Mouse (Mus musculus): ENCODE measurements around the gene Fxyd4. TPM values are rescaled to one million over a fixed set of nuclear protein-coding genes. Genes with fewer than 3 reads are reported as not detected.
A peak's percentile ranks its signal among the peaks of the same experiment; 100 is the strongest.

Gene Fxyd4
- polyA plus RNA-seq, 1 experiment, result not detected

DNA sequence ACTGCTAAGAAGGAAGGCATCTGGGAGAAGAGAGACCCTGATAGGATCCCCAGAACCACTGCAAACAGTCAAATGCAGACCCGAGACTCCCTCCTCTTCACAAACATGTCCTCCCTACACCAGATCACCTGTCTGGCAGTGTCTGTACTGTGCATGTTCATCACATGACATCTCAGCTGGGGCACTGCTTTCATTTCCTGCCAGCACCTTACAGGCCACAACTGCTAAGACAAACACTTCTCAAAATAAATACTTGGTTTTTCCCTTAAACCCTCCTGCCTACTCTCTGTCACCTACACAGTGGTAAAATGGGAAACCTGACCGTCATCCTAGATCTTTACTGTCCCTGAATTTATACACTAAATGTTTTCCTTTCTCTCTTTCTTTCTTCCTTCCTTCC lies 6.4 kb upstream of the Fxyd4 start:
- WGBS, result 86% methylated on average over 2 of the region's 2 CpGs
- DNase-seq, result peak in 1 of 2 experiments; percentile 24

DNA sequence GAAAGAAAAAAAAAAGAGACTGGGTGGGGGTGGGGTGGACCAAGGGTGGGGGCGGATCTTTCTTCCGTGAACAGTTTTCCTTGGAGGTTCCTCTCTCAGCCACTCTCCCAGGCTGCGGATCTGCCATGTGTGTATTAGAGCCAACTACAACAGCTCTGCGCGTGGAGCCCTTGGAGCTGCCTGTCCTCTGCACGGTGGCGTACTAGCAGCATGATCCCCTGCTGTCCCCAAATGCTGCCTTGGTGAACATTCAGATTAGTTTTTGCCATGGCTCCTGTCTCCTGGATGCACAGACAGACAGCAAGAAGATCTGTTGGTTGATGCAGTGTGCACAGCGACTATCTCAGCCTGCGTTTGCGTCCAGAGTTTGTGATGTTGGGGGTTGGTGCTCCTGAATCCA lies 5.3 kb upstream of the Fxyd4 start:
- peaks cover 14% of the 10 kb centered on the region for H3K4me1 ChIP-seq (ENCODE audit: control insufficient read depth, insufficient read depth, low read length)
- peak; percentile 77 to 85 for DNase-seq
- WGBS, result 19% methylated on average over 10 of the region's 10 CpGs
- no peaks in the 10 kb centered on the region for H3K27me3 ChIP-seq (ENCODE audit: control insufficient read depth, insufficient read depth, low read length)
- TF ChIP-seq CTCF (IDR thresholded peaks at IDR 0.05; ENCODE audit: borderline replicate concordance, insufficient read depth, low read depth, low read length), result no peak
- TF ChIP-seq POLR2A (IDR thresholded peaks at IDR 0.05; ENCODE audit: borderline replicate concordance, insufficient read depth, low read length), result no peak
- H3K4me3 ChIP-seq (replicated peaks; ENCODE audit: insufficient read depth, low read depth, low read length), result no peak overlapping the region
- peak overlapping the region; percentile 6 for H3K27ac ChIP-seq (ENCODE audit: insufficient read depth, low read length)

More for the DNA sequence above, 6.4 kb upstream of the Fxyd4 start:
- 0 out of 2 replicates have a peak overlapping the region, but pooled peaks have one; percentile 6 for H3K27ac ChIP-seq (ENCODE audit: insufficient read depth, low read length)
- peaks cover 14% of the 10 kb centered on the region for H3K4me1 ChIP-seq (ENCODE audit: control insufficient read depth, insufficient read depth, low read length)
- no peaks in the 10 kb centered on the region for H3K27me3 ChIP-seq (ENCODE audit: control insufficient read depth, insufficient read depth, low read length)
- TF ChIP-seq CTCF (IDR thresholded peaks at IDR 0.05; ENCODE audit: borderline replicate concordance, insufficient read depth, low read depth, low read length) (no peak), POLR2A (IDR thresholded peaks at IDR 0.05; ENCODE audit: borderline replicate concordance, insufficient read depth, low read length) (no peak)
- H3K4me3 ChIP-seq (replicated peaks; ENCODE audit: insufficient read depth, low read depth, low read length), result no peak overlapping the region

DNA sequence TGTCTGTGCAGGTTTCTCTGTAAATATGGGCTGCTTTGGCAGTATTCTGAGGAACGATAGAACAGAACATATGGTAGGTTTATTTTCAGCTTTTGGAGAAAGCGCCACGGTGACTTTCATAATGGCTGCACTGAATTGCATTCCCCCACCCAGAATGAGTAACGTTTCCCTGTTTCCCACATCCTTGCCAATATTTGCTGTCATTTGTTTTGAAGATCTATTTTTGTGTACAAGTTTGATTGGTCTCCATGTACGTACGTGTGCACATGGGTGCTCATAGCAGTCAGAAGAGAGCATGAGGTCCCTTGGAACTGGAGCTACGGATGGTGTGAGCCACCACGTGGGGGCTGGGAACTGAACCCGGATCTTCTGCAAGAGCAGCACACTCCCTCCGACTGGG lies 1.5 kb upstream of the Fxyd4 start:
- Histone ChIP-seq H3K27me3 (ENCODE audit: control insufficient read depth, insufficient read depth, low read length) (no peaks in the 10 kb centered on the region), H3K4me3 (replicated peaks; ENCODE audit: insufficient read depth, low read depth, low read length) (no peak overlapping the region), H3K27ac (ENCODE audit: insufficient read depth, low read length) (no peak overlapping the region), H3K4me1 (ENCODE audit: control insufficient read depth, insufficient read depth, low read length) (peaks cover 14% of the 10 kb centered on the region)
- TF ChIP-seq CTCF (IDR thresholded peaks at IDR 0.05; ENCODE audit: borderline replicate concordance, insufficient read depth, low read depth, low read length) (no peak), POLR2A (IDR thresholded peaks at IDR 0.05; ENCODE audit: borderline replicate concordance, insufficient read depth, low read length) (no peak)
- WGBS, result 34% methylated on average over 10 of the region's 10 CpGs
- peak; percentile 44 to 70 for DNase-seq

DNA sequence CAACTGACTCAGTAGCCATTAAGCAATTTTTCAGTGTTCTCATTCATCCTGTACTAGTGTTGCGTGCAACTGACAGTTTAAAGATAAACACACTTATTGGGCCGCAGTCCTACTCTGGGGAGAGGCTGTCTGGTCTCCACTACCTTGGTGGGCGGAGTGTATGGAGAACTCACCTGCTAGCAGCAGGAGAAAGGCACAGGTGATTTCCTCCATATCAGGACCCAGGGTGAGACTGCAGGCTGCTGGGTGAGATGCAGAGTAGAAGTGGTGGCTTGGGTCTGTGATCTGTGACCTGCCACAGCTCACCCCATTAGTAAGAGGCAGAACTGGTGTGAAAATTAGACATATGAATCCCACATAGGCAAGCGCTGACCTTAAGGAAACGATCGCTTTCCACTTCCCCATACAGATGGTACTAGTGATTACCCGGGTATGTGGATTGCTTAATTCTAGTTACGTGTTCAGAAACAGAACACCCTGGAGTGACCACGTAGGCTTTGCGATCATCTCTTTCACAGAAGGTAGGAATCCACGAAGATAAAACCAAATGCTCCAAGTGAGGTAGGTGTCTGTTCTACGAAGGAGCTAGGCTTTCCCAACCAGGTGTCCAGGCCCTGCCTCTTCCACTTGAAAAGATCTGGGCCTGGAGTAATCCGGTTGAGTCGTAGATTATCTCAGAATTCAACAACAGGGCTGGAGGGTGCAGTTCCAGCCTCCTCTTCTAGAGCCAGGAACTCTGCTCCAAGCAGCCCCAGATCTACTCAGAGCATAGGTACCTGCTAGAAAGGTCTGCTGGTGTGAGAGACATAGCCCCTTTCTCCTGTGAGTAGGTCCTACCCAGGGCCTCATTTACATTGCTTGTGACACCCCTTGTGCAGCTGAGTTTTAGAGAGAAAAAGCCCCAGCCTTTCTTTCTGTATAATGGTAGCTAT lies 1.5 kb downstream of the Fxyd4 start:
- no peak for DNase-seq

DNA sequence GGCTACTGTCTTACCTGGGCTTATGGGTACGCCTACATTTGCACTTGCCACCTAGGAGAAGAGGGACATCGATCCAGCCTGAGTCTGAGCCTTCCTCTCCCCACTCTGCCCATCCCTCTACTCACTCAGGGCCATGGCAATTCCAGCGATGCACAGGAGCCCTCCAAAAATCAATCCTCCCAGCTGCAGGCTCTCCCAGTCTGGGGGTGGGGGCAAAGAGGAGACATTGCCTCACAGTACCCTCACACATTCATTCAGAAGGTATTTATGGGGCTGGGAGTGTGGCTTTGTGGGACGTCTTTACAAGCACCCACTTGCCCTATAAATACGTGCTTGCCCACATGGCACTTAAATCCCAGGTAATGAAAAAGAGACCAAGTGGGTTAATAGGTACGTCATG lies 3.2 kb downstream of the Fxyd4 start:
- WGBS, result 94% methylated on average over 6 of the region's 6 CpGs
- H3K4me3 ChIP-seq (replicated peaks; ENCODE audit: insufficient read depth, low read depth, low read length), result no peak overlapping the region
- no peaks in the 10 kb centered on the region for H3K27me3 ChIP-seq (ENCODE audit: control insufficient read depth, insufficient read depth, low read length)
- H3K4me1 ChIP-seq (ENCODE audit: control insufficient read depth, insufficient read depth, low read length), result no peaks in the 10 kb centered on the region; the same call in 1 of the 2 replicates
- no peak for TF ChIP-seq CTCF (IDR thresholded peaks at IDR 0.05; ENCODE audit: borderline replicate concordance, insufficient read depth, low read depth, low read length)
- no peak for TF ChIP-seq POLR2A (IDR thresholded peaks at IDR 0.05; ENCODE audit: borderline replicate concordance, insufficient read depth, low read length)
- no peak overlapping the region for H3K27ac ChIP-seq (ENCODE audit: insufficient read depth, low read length)
- DNase-seq, result no peak

More for the DNA sequence above, 1.5 kb downstream of the Fxyd4 start:
- 91% methylated on average over 14 of the region's 14 CpGs for WGBS
- Histone ChIP-seq H3K4me3 (replicated peaks; ENCODE audit: insufficient read depth, low read depth, low read length) (no peak overlapping the region), H3K27me3 (ENCODE audit: control insufficient read depth, insufficient read depth, low read length) (no peaks in the 10 kb centered on the region), H3K27ac (ENCODE audit: insufficient read depth, low read length) (no peak overlapping the region), H3K4me1 (ENCODE audit: control insufficient read depth, insufficient read depth, low read length) (no peaks in the 10 kb centered on the region; the same call in 1 of the 2 replicates)
- TF ChIP-seq CTCF (IDR thresholded peaks at IDR 0.05; ENCODE audit: borderline replicate concordance, insufficient read depth, low read depth, low read length) (no peak), POLR2A (IDR thresholded peaks at IDR 0.05; ENCODE audit: borderline replicate concordance, insufficient read depth, low read length) (no peak)

DNA sequence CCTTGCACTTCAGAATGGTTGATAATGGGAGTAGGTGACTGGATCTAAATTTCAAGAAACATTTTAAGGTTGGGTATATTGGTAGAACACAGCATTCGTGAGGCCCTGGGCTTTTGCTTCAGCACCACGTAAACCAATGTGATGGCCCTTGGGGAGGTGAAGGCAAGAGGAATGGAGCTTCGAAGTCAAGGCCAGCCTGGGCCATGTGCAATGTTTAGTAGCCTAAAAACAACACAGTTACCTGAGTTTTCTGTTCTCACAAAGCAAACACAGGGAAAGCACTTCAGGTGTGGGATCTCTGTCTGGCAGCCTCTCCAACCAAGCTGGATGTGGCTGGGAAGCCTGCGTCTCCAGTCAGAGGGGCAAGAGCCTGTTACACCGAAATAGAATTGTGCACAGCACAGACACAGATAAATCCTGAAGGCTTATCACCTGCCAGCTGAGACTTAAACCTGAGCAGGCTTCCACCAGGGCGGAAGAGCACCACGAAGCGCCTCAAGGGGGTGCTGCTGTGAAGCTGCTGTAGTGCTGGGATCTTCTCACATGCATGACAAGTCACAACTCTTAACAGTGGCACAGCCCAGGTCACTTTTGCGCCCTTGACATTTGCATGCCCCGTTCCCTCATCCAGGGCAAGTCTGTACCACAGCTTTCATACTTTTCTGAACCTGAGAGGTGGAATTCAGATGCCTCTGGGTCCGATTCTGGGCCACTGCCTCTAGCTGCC lies 5.0 kb downstream of the Fxyd4 start:
- TF ChIP-seq CTCF (IDR thresholded peaks at IDR 0.05; ENCODE audit: borderline replicate concordance, insufficient read depth, low read depth, low read length) (peak; percentile 69), POLR2A (IDR thresholded peaks at IDR 0.05; ENCODE audit: borderline replicate concordance, insufficient read depth, low read length) (no peak)
- Histone ChIP-seq H3K4me1 (ENCODE audit: control insufficient read depth, insufficient read depth, low read length) (no peaks in the 10 kb centered on the region), H3K27me3 (ENCODE audit: control insufficient read depth, insufficient read depth, low read length) (no peaks in the 10 kb centered on the region), H3K27ac (ENCODE audit: insufficient read depth, low read length) (no peak overlapping the region), H3K4me3 (replicated peaks; ENCODE audit: insufficient read depth, low read depth, low read length) (no peak overlapping the region)
- DNase-seq, result peak; percentile 29 to 31
- 62% methylated on average over 11 of the region's 11 CpGs for WGBS

DNA sequence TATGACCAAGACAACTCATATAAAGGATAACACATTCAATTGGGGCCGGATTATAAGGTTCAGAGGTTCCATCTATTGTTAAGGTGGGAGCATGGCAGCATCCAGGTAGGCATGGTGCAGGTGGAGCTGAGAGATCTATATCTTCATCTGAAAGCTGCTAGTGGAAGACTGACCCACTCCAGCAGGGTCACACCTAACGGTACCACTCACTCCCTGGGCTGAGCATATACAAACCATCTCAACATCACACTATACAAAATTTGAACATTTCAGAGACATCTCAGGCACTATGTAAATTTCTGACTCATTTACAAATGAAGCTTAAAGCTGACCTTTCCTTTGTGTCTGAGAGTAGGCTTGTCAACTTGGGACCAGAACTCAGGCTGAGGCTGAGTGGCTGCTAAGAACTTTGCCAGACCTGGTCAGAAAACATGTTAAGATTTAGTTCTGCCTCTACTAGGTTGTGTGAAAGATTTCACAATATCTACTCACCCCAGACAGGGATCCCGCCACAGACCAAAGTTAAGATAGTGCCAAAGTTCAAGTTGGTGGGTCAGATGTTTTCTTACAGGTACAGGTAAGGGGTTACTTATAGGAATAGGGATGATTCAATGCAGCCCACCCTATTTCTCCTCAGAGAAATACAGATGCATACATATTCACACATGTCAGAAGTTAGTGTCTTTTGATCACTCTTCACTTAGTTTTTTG lies 7.4 kb downstream of the Fxyd4 start:
- Histone ChIP-seq H3K4me3 (replicated peaks; ENCODE audit: insufficient read depth, low read depth, low read length) (no peak overlapping the region), H3K27ac (ENCODE audit: insufficient read depth, low read length) (no peak overlapping the region), H3K27me3 (ENCODE audit: control insufficient read depth, insufficient read depth, low read length) (no peaks in the 10 kb centered on the region), H3K4me1 (ENCODE audit: control insufficient read depth, insufficient read depth, low read length) (no peaks in the 10 kb centered on the region)
- WGBS, result 98% methylated on average over 3 of the region's 3 CpGs
- TF ChIP-seq POLR2A (IDR thresholded peaks at IDR 0.05; ENCODE audit: borderline replicate concordance, insufficient read depth, low read length) (no peak), CTCF (IDR thresholded peaks at IDR 0.05; ENCODE audit: borderline replicate concordance, insufficient read depth, low read depth, low read length) (no peak)
- no peak for DNase-seq
